Mouse (Mus musculus) ES-Bruce4 (cell line): ENCODE measurements around the gene Dhx34.

Source experiments
- CTCF ChIP-seq: IDR thresholded peaks from one replicate; pipeline ENCODE4 v1.8.1; 2011; ENCODE audit warnings: low read depth, low read length
- POLR2A ChIP-seq: IDR thresholded peaks from one replicate; pipeline ENCODE4 v1.8.1; 2011; ENCODE audit warnings: low read length; ENCODE audit not compliant: insufficient read depth

- TF ChIP-seq POLR2A = no peak
- no peak for TF ChIP-seq CTCF
These were observed 24.7 kb downstream of the Dhx34 start for GRCm38 (mm10) chr7:16197166-16197565.
